Mouse (Mus musculus): ENCODE results near the gene Asns.
"Not testable (repeated sequence)": the region's sequence is repeated elsewhere in the genome, so short reads cannot be mapped to it uniquely, and the experiment has no call there.

The Asns gene

GRCm38 (mm10) chr6:7676194-7676901 is 16.7 kb downstream of the Asns start:
- no peak for DNase-seq (ENCODE audit: low spot score)

DNA sequence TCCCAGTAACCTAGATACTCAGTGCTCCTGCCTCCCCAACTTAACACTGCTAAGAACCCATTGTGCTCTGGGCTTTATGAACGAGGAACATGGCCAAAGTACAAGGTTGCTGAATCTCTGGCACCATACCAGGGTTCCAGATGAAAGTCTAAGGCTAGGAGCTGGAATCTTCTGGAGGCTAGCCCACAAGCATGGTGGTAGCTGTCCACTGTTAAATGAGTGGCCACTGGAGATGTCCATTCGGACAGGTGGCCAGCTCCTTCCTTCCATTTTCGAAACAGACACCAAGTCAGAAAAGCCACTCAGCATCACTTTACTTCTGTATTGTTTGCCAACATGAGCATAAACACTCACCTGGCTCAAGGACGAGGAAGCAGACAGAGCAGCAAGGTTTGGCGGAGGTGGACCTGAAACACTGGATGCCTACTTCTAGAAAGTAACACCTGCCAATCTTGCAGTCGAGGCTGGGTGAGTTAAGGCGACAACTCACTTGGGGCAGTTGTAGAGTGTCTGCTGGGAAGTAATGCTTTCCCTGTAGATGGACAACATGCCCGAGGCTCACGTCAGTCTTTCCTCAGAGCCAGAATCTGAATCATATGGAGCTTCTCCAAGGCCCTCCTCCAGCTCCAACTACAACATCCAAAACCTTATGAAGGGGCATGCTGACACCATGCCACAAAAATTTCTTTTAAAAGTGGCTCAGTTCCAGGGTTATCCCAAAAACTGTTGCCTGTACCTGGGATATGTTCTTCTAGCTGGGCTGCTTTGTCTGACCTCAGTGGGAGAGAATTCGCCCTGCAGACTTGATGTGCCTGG is 20.4 kb downstream of the Asns start:
- DNase-seq (ENCODE audit: low spot score): no peak

GRCm38 (mm10) chr6:7671429-7671828 is 21.6 kb downstream of the Asns start:
- DNase-seq (ENCODE audit: low spot score): no peak

DNA sequence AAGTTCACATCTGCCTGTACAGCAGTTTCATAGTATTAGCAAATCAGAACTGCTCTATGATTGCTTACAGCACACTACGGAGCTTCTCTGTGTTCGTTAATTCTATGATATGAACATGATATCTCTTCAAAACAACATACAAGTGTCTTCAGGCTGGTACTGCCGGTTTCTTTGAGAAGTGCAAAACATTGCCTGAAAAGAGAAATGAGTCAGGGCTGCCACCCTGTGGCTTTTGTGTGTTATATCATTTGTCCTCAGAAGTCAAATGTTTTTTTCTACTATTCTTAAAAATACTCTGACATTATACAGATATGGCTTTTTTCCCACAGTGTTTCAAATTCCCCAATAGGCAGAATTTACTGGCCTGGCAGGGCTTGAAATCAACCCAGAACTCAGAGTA is 22.5 kb downstream of the Asns start:
- DNase-seq (ENCODE audit: low spot score): no peak

GRCm38 (mm10) chr6:7669721-7670120 is 23.3 kb downstream of the Asns start:
- no peak for DNase-seq (ENCODE audit: low spot score)

DNA sequence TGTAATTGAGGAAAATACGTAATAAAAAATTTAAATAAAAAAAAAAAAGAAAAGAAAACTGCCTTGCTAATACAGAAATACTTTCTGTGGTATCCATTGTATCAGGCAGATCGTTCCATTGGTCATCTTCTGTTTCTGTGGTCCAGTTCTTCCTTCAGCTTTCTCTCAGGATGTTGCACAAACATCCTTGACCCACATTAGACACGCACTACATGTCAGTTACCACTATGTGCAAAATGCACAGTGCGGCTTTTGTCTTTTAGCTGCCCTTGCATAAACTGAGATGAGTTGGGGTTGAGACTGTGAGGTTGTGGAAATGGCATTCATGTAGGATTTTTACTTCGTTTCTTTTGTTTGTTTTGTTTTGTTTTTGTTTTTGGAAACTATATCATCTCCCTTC is 24.7 kb downstream of the Asns start:
- no peak for DNase-seq (ENCODE audit: low spot score)

- DNase-seq (ENCODE audit: low spot score): not testable (repeated sequence)
Measured at GRCm38 (mm10) chr6:7665902-7666301, 27.2 kb downstream of the Asns start.

DNA sequence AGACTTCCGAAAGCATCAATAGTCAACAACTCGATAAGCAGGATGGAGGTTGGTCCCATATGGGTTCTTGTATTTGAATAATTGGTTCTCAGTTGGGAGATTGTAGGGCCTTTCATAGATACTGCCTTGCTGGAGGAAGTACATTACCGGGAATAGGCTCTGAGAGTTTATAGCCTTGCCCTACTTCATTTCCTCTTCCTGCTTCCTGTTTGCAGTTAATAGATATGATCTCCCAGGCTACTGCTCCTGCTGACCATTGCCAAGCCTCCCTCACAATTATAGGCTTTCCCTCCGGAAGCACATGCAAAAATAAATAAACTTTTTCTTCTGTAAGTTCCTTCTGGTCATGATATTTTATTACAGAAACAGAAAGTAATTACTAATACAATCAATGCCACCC is 31.6 kb downstream of the Asns start:
- no peak for DNase-seq (ENCODE audit: low spot score)

DNA sequence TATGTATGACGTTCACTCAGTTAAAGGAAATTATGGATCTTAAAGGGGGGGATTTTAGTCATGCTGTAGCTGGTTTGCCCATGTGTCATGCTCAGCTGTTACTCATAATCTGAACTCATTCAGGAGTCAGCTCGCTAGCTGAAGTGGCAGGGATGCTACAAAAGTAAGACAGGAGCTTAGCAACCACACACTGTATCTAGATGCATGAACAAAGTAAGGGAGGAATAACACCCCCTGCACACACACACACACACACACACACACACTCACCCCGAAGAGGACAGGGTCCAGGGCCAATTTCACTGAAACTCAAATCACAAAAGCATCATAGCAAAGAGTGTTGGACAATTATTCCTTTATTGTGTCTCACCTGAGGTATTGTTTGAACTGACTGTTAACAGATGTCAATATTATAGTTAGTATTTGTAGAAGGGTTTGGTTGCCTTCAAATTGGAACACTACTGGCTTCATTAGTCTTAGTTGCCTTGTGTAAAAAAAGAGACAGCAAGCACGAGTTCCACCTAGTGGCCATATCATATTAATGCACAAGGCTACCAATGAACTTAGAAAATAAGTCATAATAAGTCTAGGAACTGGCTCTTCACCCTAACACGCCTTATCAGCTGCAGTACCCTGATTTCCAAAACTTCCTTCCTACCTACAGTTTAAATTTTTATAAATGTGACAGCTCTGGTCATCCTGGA is 32.5 kb downstream of the Asns start:
- no peak for DNase-seq (ENCODE audit: low spot score)

GRCm38 (mm10) chr6:7656601-7657000 is 36.5 kb downstream of the Asns start:
- no peak for DNase-seq (ENCODE audit: low spot score)

GRCm38 (mm10) chr6:7648458-7648857 is 44.6 kb downstream of the Asns start:
- DNase-seq (ENCODE audit: low spot score): no peak
